Mouse (Mus musculus): ENCODE measurements around the gene Pigb.

DNA sequence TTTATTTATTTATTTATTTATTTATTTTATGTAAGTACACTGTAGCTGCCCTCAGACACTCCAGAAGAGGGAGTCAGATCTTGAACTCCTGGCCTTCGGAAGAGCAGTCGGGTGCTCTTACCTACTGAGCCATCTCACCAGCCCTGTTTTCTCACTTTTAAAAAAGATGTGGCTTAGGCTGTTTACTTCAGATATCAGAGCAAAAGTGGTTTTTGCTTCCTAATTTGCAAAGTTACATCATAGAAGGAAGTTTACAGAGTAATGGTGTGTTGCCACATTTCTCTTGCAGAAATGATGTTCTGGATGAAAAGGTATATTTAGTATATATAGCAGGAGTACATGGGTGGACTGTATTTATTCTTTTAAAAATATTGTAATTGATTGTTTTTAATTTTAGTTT lies 48.8 kb downstream of the Pigb start:
- TF ChIP-seq CTCF (IDR thresholded peaks at IDR 0.05; ENCODE audit: low read depth, low read length) (no peak), POLR2A (IDR thresholded peaks at IDR 0.05; ENCODE audit: extremely low read depth, insufficient read depth, low read length) (no peak)

All from liver, adult 2 months (tissue).